Mouse (Mus musculus) heart, adult 2 months (tissue): Measurements from ENCODE around the gene Dcun1d2.

Experiments used
- CTCF ChIP-seq: fragments of 200-600 bp; IDR thresholded peaks from 2 replicates; pipeline ENCODE4 v1.8.1; 2022; ENCODE audit warnings: antibody characterized with exemption, mild to moderate bottlenecking, moderate library complexity
- EP300 ChIP-seq: fragments of 200-500 bp; IDR thresholded peaks from 2 replicates; pipeline ENCODE4 v1.6.1; 2011; ENCODE audit warnings: low read depth, low read length, control low read depth; ENCODE audit not compliant: insufficient read depth
- POLR2A ChIP-seq: fragments of 200-500 bp; IDR thresholded peaks from 2 replicates; pipeline ENCODE4 v1.6.1; 2011; ENCODE audit warnings: mild to moderate bottlenecking, low read depth, low read length, control low read depth; ENCODE audit not compliant: insufficient read depth

- no peak for TF ChIP-seq POLR2A
- TF ChIP-seq CTCF, result no peak
- no peak for TF ChIP-seq EP300
Measured at GRCm38 (mm10) chr8:13240055-13240454, 47.9 kb downstream of the Dcun1d2 start.
